Mouse (Mus musculus): ENCODE measurements at regions not wholly inside any gene's neighbourhood (a gene's known extent, or its start where the extent isn't known, plus 50 kb on each side); places are given as distances from the start of the nearest gene placed in this dataset.
A peak's percentile ranks its signal among the peaks of the same experiment; 100 is the strongest.

DNA sequence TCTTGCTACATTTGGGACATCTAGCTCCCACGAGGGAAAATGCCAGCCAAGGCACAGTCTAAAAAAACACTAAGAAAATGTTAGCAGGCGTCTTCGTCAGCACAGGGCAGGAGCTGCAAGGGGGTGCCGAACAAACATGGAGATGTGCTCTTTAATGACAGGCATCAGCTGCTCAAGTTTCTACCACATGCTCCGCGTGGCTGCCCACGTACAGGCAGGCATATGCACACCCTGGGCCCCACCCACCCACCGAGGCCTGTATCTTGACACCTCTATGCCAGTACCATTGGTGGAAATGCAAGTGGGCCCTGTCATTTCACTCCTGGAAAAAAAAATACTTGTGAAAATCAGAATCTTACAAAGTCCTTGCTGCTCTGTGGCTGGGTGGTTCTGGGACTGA, 97.3 kb upstream of the Ces5a start:
- no peak overlapping the region for H3K4me2 ChIP-seq (ENCODE audit: low read depth)
- no peaks in the 10 kb centered on the region for H3K4me1 ChIP-seq (ENCODE audit: insufficient read depth)
- 69% methylated on average over 8 of the region's 8 CpGs for WGBS
- no peak overlapping the region for H3K9ac ChIP-seq
- no peaks in the 10 kb centered on the region for H3K9me3 ChIP-seq (ENCODE audit: low read length)
- ATAC-seq (no peak), DNase-seq (no peak)
- no peak overlapping the region for H3K4me3 ChIP-seq (ENCODE audit: low read depth, low read length)
- H3K27ac ChIP-seq (ENCODE audit: low read depth, low read length), result no peak overlapping the region
- TF ChIP-seq CTCF (IDR thresholded peaks at IDR 0.05; ENCODE audit: low read depth), result no peak
- no peaks in the 10 kb centered on the region for H3K27me3 ChIP-seq (ENCODE audit: insufficient read depth, low read length)
- no peaks in the 10 kb centered on the region for H3K36me3 ChIP-seq (ENCODE audit: insufficient read depth)

- Histone ChIP-seq H3K9me3 (ENCODE audit: low read length) (no peaks in the 10 kb centered on the region), H3K9ac (no peak overlapping the region), H3K27me3 (ENCODE audit: insufficient read depth, low read length) (no peaks in the 10 kb centered on the region), H3K36me3 (ENCODE audit: insufficient read depth) (no peaks in the 10 kb centered on the region), H3K4me3 (ENCODE audit: low read depth, low read length) (no peak overlapping the region), H3K4me2 (ENCODE audit: low read depth) (no peak overlapping the region), H3K27ac (ENCODE audit: low read depth, low read length) (no peak overlapping the region), H3K4me1 (ENCODE audit: insufficient read depth) (no peaks in the 10 kb centered on the region; the same call in 1 of the 2 replicates)
- TF ChIP-seq CTCF (IDR thresholded peaks at IDR 0.05; ENCODE audit: low read depth), result no peak
- WGBS, result 38% methylated on average over 2 of the region's 2 CpGs
- ATAC-seq (no peak), DNase-seq (no peak)
These were observed 107.1 kb upstream of the Ces5a start for GRCm38 (mm10) chr8:93642770-93643169.

DNA sequence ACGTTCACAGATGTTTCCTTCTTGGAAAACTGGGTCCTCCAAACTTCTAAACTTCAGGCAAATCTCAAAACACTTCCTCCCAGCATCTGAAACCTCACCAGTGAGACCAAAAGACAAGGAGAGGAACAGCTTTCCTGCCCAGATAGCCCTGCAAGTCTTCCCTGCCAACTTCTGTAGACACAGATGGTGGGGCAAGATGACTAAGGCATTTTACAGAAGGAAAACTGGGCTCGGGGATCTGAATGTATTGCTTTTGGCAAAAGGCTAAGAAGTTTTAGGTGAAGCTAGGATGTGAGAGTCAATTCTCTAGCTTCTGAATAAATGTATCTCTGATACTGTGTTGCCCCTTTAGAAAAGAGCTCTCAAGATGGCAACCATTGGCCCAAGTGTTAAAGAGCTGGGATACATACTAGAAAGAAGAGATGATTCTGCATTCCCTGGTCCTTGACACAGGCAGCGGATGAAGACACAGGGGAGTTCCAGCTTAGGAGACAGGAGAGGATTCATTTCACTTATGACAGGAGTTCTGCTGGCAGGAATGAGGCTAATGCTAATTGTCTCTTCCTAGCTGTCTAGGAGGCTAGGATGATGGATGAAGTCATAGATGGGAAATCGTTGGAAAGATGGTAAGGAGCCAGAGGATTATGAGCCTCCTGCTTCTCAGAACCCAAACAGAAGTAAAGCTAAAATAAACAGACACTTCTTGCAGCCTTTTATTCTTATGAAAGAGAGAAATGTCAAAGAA, 108.0 kb upstream of the Ces5a start:
- Histone ChIP-seq H3K36me3 (ENCODE audit: insufficient read depth) (no peaks in the 10 kb centered on the region), H3K27ac (ENCODE audit: low read depth, low read length) (no peak overlapping the region), H3K9ac (no peak overlapping the region), H3K4me2 (ENCODE audit: low read depth) (no peak overlapping the region), H3K4me1 (ENCODE audit: insufficient read depth) (no peaks in the 10 kb centered on the region; the same call in 1 of the 2 replicates), H3K27me3 (ENCODE audit: insufficient read depth, low read length) (no peaks in the 10 kb centered on the region), H3K9me3 (ENCODE audit: low read length) (no peaks in the 10 kb centered on the region), H3K4me3 (ENCODE audit: low read depth, low read length) (no peak overlapping the region)
- ATAC-seq (peak; percentile 61; the same call in 1 of the 2 replicates), DNase-seq (peak; percentile 66)
- 58% methylated on average over 4 of the region's 4 CpGs for WGBS
- no peak for TF ChIP-seq CTCF (IDR thresholded peaks at IDR 0.05; ENCODE audit: low read depth)

- Histone ChIP-seq H3K36me3 (ENCODE audit: insufficient read depth) (no peaks in the 10 kb centered on the region), H3K4me1 (ENCODE audit: insufficient read depth) (no peaks in the 10 kb centered on the region), H3K9me3 (ENCODE audit: low read length) (no peaks in the 10 kb centered on the region), H3K4me3 (ENCODE audit: low read depth, low read length) (no peak overlapping the region), H3K27ac (ENCODE audit: low read depth, low read length) (no peak overlapping the region), H3K27me3 (ENCODE audit: insufficient read depth, low read length) (no peaks in the 10 kb centered on the region), H3K4me2 (ENCODE audit: low read depth) (no peak overlapping the region), H3K9ac (no peak overlapping the region)
- WGBS, result 98% methylated on average over 2 of the region's 2 CpGs
- no peak for ATAC-seq
- no peak for TF ChIP-seq CTCF (IDR thresholded peaks at IDR 0.05; ENCODE audit: low read depth)
- no peak for DNase-seq
These were observed 117.8 kb upstream of the Ces5a start for GRCm38 (mm10) chr8:93653421-93653820.

DNA sequence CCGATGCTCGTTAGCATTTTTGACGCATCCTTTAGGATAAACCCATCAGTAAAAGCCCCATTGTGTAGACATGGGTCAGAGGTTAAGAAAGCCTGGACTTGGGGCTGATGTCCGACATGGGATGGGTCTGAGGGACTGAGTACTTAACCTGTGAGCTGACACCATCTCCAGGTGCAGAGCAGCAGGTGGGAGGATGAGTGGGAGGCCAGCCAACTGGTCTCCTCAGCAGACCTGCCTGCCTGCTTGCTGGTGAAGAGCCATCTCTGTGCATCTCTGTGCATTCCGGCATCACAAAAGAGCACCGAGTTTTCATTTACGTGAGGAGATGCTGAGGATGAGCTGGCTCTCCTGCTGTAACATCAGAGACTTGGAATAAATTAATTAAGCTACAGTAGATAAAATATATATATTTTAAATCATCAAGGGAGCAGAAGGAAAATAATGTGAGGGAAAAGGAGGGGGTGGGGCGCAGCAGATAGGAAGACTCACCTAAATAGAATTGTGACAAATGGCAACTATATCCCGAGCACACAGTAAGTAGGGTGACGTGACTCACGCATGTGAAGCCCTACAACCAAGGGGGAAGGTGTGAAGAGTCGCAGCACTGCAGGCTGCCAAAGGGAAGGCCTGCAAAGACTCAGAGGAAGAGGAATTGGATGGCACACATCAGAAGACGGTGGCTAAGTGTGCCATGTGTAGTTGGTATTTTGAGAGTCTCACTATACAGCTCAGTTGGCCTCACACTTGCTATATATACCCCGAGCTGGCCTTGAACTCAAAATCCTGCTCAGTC, 118.5 kb upstream of the Ces5a start:
- TF ChIP-seq CTCF (IDR thresholded peaks at IDR 0.05; ENCODE audit: low read depth), result no peak
- no peak overlapping the region for H3K27ac ChIP-seq (ENCODE audit: low read depth, low read length)
- no peak overlapping the region for H3K9ac ChIP-seq
- no peaks in the 10 kb centered on the region for H3K4me1 ChIP-seq (ENCODE audit: insufficient read depth)
- H3K36me3 ChIP-seq (ENCODE audit: insufficient read depth), result no peaks in the 10 kb centered on the region
- H3K4me3 ChIP-seq (ENCODE audit: low read depth, low read length), result no peak overlapping the region
- DNase-seq (no peak), ATAC-seq (peak; percentile 61)
- no peak overlapping the region for H3K4me2 ChIP-seq (ENCODE audit: low read depth)
- H3K9me3 ChIP-seq (ENCODE audit: low read length), result no peaks in the 10 kb centered on the region
- no peaks in the 10 kb centered on the region for H3K27me3 ChIP-seq (ENCODE audit: insufficient read depth, low read length)
- 66% methylated on average over 14 of the region's 14 CpGs for WGBS

DNA sequence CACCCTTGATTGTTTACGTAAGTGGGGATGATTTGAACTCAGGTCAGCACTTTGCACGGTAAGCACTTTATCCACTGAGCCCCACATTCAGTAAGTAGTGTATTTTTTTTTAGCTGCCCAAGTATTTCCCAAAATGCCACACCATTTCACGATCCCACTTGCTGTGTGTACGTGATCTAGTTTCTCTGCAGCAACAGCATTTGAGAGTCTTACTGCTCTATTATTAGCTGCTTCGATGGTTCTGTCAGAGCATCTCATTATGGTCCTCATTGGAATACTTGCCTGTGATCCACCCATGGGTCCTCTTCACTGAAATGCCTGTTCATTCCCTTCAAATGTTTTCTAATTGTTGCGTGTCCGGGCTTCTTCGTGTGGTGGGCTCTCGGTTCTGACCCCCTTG, 120.1 kb upstream of the Ces5a start:
- 86% methylated on average over 9 of the region's 9 CpGs for WGBS
- Histone ChIP-seq H3K36me3 (ENCODE audit: insufficient read depth) (no peaks in the 10 kb centered on the region), H3K9ac (no peak overlapping the region), H3K4me3 (ENCODE audit: low read depth, low read length) (no peak overlapping the region), H3K4me2 (ENCODE audit: low read depth) (no peak overlapping the region), H3K9me3 (ENCODE audit: low read length) (no peaks in the 10 kb centered on the region), H3K27ac (ENCODE audit: low read depth, low read length) (no peak overlapping the region), H3K27me3 (ENCODE audit: insufficient read depth, low read length) (no peaks in the 10 kb centered on the region), H3K4me1 (ENCODE audit: insufficient read depth) (no peaks in the 10 kb centered on the region)
- DNase-seq (no peak), ATAC-seq (no peak)
- TF ChIP-seq CTCF (IDR thresholded peaks at IDR 0.05; ENCODE audit: low read depth), result no peak

GRCm38 (mm10) chr8:93661739-93662138, 126.1 kb upstream of the Ces5a start:
- ATAC-seq (peak; percentile 98), DNase-seq (peak; percentile 91)
- peak; percentile 93 for TF ChIP-seq CTCF (IDR thresholded peaks at IDR 0.05; ENCODE audit: low read depth)
- H3K4me2 ChIP-seq (ENCODE audit: low read depth), result peak overlapping the region; percentile 56
- H3K4me3 ChIP-seq (ENCODE audit: low read depth, low read length), result peak overlapping the region; percentile 31
- H3K36me3 ChIP-seq (ENCODE audit: insufficient read depth), result no peaks in the 10 kb centered on the region
- H3K27me3 ChIP-seq (ENCODE audit: insufficient read depth, low read length), result no peaks in the 10 kb centered on the region
- no peaks in the 10 kb centered on the region for H3K9me3 ChIP-seq (ENCODE audit: low read length)
- no peak overlapping the region for H3K27ac ChIP-seq (ENCODE audit: low read depth, low read length)
- 1% methylated on average over 15 of the region's 15 CpGs for WGBS
- peak overlapping the region; percentile 22; the same call in 1 of the 2 replicates for H3K9ac ChIP-seq
- no peaks in the 10 kb centered on the region for H3K4me1 ChIP-seq (ENCODE audit: insufficient read depth)

Data from forebrain, postnatal 0 days (tissue).